In genomic region chr4:123397643-123398434, GRCm38 (mm10) we compare ENCODE assay signal across 28 mouse cellular contexts. TPM values are rescaled to one million over a fixed set of nuclear protein-coding genes. Genes with fewer than 3 reads are reported as not detected.
DNase-seq lines count a peak whose midpoint lies in the region; ATAC-seq and TF ChIP-seq lines count a peak whose summit lies in the region.
"Had no signal": no experiment of that assay in that cellular context is flagged by ENCODE, and none has a peak within 500 bp of the region (broad histone marks: within the 10 kb centered on the region; RNA-seq: fewer than 3 reads in every experiment).

No protein-coding gene starts in this region.

- H3K4me2 ChIP-seq in kidney, postnatal 0 days (ENCODE audit: low read length) = no peak overlapping the region
- peak overlapping the region; percentile 15; the same call in 1 of the 2 replicates for H3K4me2 ChIP-seq in heart, embryonic 16.5 days (ENCODE audit: low read depth, low read length)
- no peak overlapping the region for H3K4me2 ChIP-seq in liver, embryonic 12.5 days
- H3K4me2 ChIP-seq: embryonic facial prominence, embryonic 12.5 days; hindbrain, embryonic 15.5 days; limb, embryonic 12.5 days; lung, embryonic 15.5 days; midbrain, embryonic 11.5 days; neural tube, embryonic 12.5 days had no signal

- no peak for TF ChIP-seq CTCF in kidney, postnatal 0 days (IDR thresholded peaks at IDR 0.05; ENCODE audit: low read depth)

- peaks cover 80% of the 10 kb centered on the region for H3K36me3 ChIP-seq in heart, embryonic 10.5 days
- peaks cover 60% of the 10 kb centered on the region for H3K36me3 ChIP-seq in kidney, postnatal 0 days (ENCODE audit: insufficient read depth, low read length)
- H3K36me3 ChIP-seq in heart, embryonic 16.5 days (ENCODE audit: control insufficient read depth, insufficient read depth) = peaks cover 58% of the 10 kb centered on the region
- H3K36me3 ChIP-seq in liver, embryonic 12.5 days = peaks cover 76% of the 10 kb centered on the region

- H3K27me3 ChIP-seq in heart, embryonic 10.5 days (ENCODE audit: insufficient read depth, poor library complexity, severe bottlenecking) = no peaks in the 10 kb centered on the region
- no peaks in the 10 kb centered on the region for H3K27me3 ChIP-seq in kidney, postnatal 0 days (ENCODE audit: insufficient read depth, low read length)
- no peaks in the 10 kb centered on the region for H3K27me3 ChIP-seq in heart, embryonic 16.5 days (ENCODE audit: control insufficient read depth, insufficient read depth, low read length)
- H3K27me3 ChIP-seq in liver, embryonic 12.5 days (replicated peaks) = no peaks in the 10 kb centered on the region
- H3K27me3 ChIP-seq: embryonic facial prominence, embryonic 12.5 days; hindbrain, embryonic 15.5 days; limb, embryonic 12.5 days; lung, embryonic 15.5 days; neural tube, embryonic 12.5 days; Patski had no signal

- H3K4me3 ChIP-seq in heart, embryonic 10.5 days = no peak overlapping the region
- H3K4me3 ChIP-seq in kidney, postnatal 0 days (replicated peaks; ENCODE audit: low read depth, low read length) = no peak overlapping the region
- no peak overlapping the region for H3K4me3 ChIP-seq in heart, embryonic 16.5 days (ENCODE audit: low read length)
- H3K4me3 ChIP-seq in liver, embryonic 12.5 days = no peak overlapping the region
- H3K4me3 ChIP-seq: embryonic facial prominence, embryonic 12.5 days; hindbrain, embryonic 10.5 days; hindbrain, embryonic 15.5 days; limb, embryonic 12.5 days; lung, embryonic 15.5 days; neural tube, embryonic 12.5 days had no signal

- DNase-seq in heart, adult 18-20 months = peak; percentile 60 to 65
- DNase-seq in heart, embryonic 10.5 days (ENCODE audit: low spot score) = no peak
- peak; percentile 31 for DNase-seq in kidney, postnatal 0 days (ENCODE audit: low spot score)
- no peak for DNase-seq in kidney, adult 8-10 months
- no peak for DNase-seq in retina, embryonic 14.5 days (ENCODE audit: low spot score)
- DNase-seq: adrenal gland, postnatal 10 days; cerebellum, adult 8-10 months; cerebellum, postnatal 25 days; kidney, adult 2 months; kidney, postnatal 14 days had no signal

- H3K9me3 ChIP-seq in heart, embryonic 10.5 days = no peaks in the 10 kb centered on the region
- no peaks in the 10 kb centered on the region for H3K9me3 ChIP-seq in kidney, postnatal 0 days (replicated peaks; ENCODE audit: low read length)
- no peaks in the 10 kb centered on the region for H3K9me3 ChIP-seq in heart, embryonic 16.5 days (replicated peaks; ENCODE audit: control insufficient read depth, low read length)
- no peaks in the 10 kb centered on the region for H3K9me3 ChIP-seq in liver, embryonic 12.5 days (replicated peaks)
- H3K9me3 ChIP-seq: embryonic facial prominence, embryonic 12.5 days; hindbrain, embryonic 10.5 days; hindbrain, embryonic 15.5 days; limb, embryonic 12.5 days; lung, embryonic 15.5 days; neural tube, embryonic 12.5 days had no signal

- H3K27ac ChIP-seq in heart, embryonic 10.5 days = no peak overlapping the region
- no peak overlapping the region for H3K27ac ChIP-seq in kidney, postnatal 0 days
- peak overlapping the region; percentile 76 for H3K27ac ChIP-seq in heart, embryonic 16.5 days (ENCODE audit: low read length)
- no peak overlapping the region for H3K27ac ChIP-seq in liver, embryonic 12.5 days
- H3K27ac ChIP-seq: embryonic facial prominence, embryonic 12.5 days; hindbrain, embryonic 10.5 days; hindbrain, embryonic 15.5 days; limb, embryonic 12.5 days; lung, embryonic 15.5 days; neural tube, embryonic 12.5 days had no signal

- ATAC-seq in kidney, postnatal 0 days (replicated peaks; ENCODE audit: low FRiP score, low read depth) = no peak
- ATAC-seq in heart, embryonic 16.5 days (replicated peaks; ENCODE audit: extremely low read depth, insufficient read depth, low FRiP score) = no peak; the same call in 1 of the 2 replicates
- ATAC-seq in liver, embryonic 12.5 days = no peak
- ATAC-seq: forebrain, embryonic 14.5 days; inflammation-experienced regulatory T-cells, adult 6 months; midbrain, embryonic 16.5 days; Patski had no signal

- no peak overlapping the region for H3K9ac ChIP-seq in kidney, postnatal 0 days (ENCODE audit: low read depth, low read length)
- 0 out of 2 replicates have a peak overlapping the region, but pooled peaks have one; percentile 15 for H3K9ac ChIP-seq in heart, embryonic 16.5 days (ENCODE audit: low read length)
- no peak overlapping the region for H3K9ac ChIP-seq in liver, embryonic 12.5 days
- H3K9ac ChIP-seq: embryonic facial prominence, embryonic 12.5 days; hindbrain, embryonic 15.5 days; limb, embryonic 12.5 days; lung, embryonic 15.5 days; neural tube, embryonic 12.5 days had no signal

- H3K4me1 ChIP-seq in heart, embryonic 10.5 days = 0 out of 2 replicates have a peak, but pooled peaks cover 4% of the 10 kb centered on the region
- H3K4me1 ChIP-seq in kidney, postnatal 0 days (replicated peaks; ENCODE audit: insufficient read depth, low read length) = no peaks in the 10 kb centered on the region
- peaks cover 20% of the 10 kb centered on the region for H3K4me1 ChIP-seq in heart, embryonic 16.5 days (ENCODE audit: control insufficient read depth, insufficient read depth, low read length)
- no peaks in the 10 kb centered on the region for H3K4me1 ChIP-seq in liver, embryonic 12.5 days
- H3K4me1 ChIP-seq: hindbrain, embryonic 10.5 days; neural tube, embryonic 12.5 days had no signal

- WGBS in heart, embryonic 10.5 days = 64% methylated on average over 5 of the region's 5 CpGs
- WGBS in kidney, postnatal 0 days = 46% methylated on average over 5 of the region's 5 CpGs
- 38% methylated on average over 5 of the region's 5 CpGs for WGBS in heart, embryonic 16.5 days
- 78% methylated on average over 5 of the region's 5 CpGs for WGBS in liver, embryonic 12.5 days (ENCODE audit: insufficient replicate concordance)

RNA-seq across cellular contexts. Expression of gene Bmp8a, which starts 54.8 kb away (rescaled TPM):
- total RNA-seq in heart, adult 18-20 months (2021) = not detected
- polyA plus RNA-seq in heart, embryonic 10.5 days (2016; fragmentation: Nextera tagmentation; extraction: Ambion mirVana) = 0.15 and 0.23 TPM in 2 replicates
- 0.32 and 0.41 TPM in 2 replicates for polyA plus RNA-seq in kidney, postnatal 0 days (2015; fragmentation: Nextera tagmentation; extraction: Ambion mirVana)
- 0.09 and 0.20 TPM in 2 replicates for polyA plus RNA-seq in heart, embryonic 16.5 days (2015; fragmentation: Nextera tagmentation; extraction: Ambion mirVana)
- polyA plus RNA-seq in liver, embryonic 12.5 days (2016; fragmentation: Nextera tagmentation; extraction: Ambion mirVana) = 0.31 and 0.46 TPM in 2 replicates
- total RNA-seq: gastrocnemius, postnatal 4 days; layer of hippocampus, adult 18-20 months; layer of hippocampus, postnatal 10 days; liver, adult 2 months had no signal
- polyA plus RNA-seq: forebrain, embryonic 14.5 days; inflammation-experienced regulatory T-cells, adult 6 months; liver, adult 2 months; Patski; stomach, embryonic 14.5 days had no signal

Comparison
In these comparisons a context has a peak if more than half of its experiments do, and no peak if none do; other contexts are left out.
1. DNase-seq: peak in heart, adult 18-20 months (2 of 2) and kidney, postnatal 0 days (single experiment); none in heart, embryonic 10.5 days (single experiment), kidney, adult 8-10 months (0 of 2) and retina, embryonic 14.5 days (single experiment).